Mouse (Mus musculus) brain, embryonic 14.5 days (tissue): ENCODE measurements at regions not wholly inside any gene's neighbourhood (a gene's known extent, or its start where the extent isn't known, plus 50 kb on each side); places are given as distances from the start of the nearest gene placed in this dataset.

Experiments
- CTCF ChIP-seq: fragments of 200-500 bp; IDR thresholded peaks from 2 replicates; pipeline ENCODE4 v1.5.1; 2012; ENCODE audit warnings: inconsistent platforms, mild to moderate bottlenecking, moderate library complexity, borderline replicate concordance; ENCODE audit not compliant: insufficient read depth, insufficient read length; ENCODE audit errors: extremely low read depth
- POLR2A ChIP-seq: fragments of 200-500 bp; IDR thresholded peaks from 2 replicates; pipeline ENCODE4 v1.6.1; 2012; ENCODE audit warnings: mild to moderate bottlenecking, inconsistent platforms, borderline replicate concordance; ENCODE audit not compliant: poor library complexity, insufficient read depth, insufficient read length, severe bottlenecking; ENCODE audit errors: extremely low read depth

- TF ChIP-seq CTCF (no peak), POLR2A (no peak)
These were observed 65.3 kb upstream of the Six3 start for GRCm38 (mm10) chr17:85548061-85548460.
